In genomic region chr5:142974598-142975121, GRCm38 (mm10) we compare ENCODE assay signal across 9 mouse cellular contexts. TPM values are rescaled to one million over a fixed set of nuclear protein-coding genes. Genes with fewer than 3 reads are reported as not detected.
DNase-seq lines count a peak whose midpoint lies in the region; ATAC-seq and TF ChIP-seq lines count a peak whose summit lies in the region.
"Had no signal": no experiment of that assay in that cellular context is flagged by ENCODE, and none has a peak within 500 bp of the region (broad histone marks: within the 10 kb centered on the region; RNA-seq: fewer than 3 reads in every experiment).

No protein-coding gene starts in this region.

- H3K4me3 ChIP-seq in kidney, embryonic 15.5 days (replicated peaks), result no peak overlapping the region
- H3K4me3 ChIP-seq in liver, postnatal 0 days (ENCODE audit: low read depth, low read length), result no peak overlapping the region

- no peaks in the 10 kb centered on the region for H3K27me3 ChIP-seq in kidney, embryonic 15.5 days
- no peaks in the 10 kb centered on the region for H3K27me3 ChIP-seq in liver, postnatal 0 days (ENCODE audit: insufficient read depth, low read length)

- WGBS in kidney, embryonic 15.5 days, result 24% methylated on average over 18 of the region's 18 CpGs
- 17% methylated on average over 18 of the region's 18 CpGs for WGBS in liver, postnatal 0 days (ENCODE audit: insufficient replicate concordance)

- DNase-seq in kidney, adult 8-10 months, result no peak
- peak; percentile 77 for DNase-seq in embryo, embryonic 10 days (ENCODE audit: low spot score)
- peak; percentile 77 to 87 for DNase-seq in layer of hippocampus, adult 18-20 months (ENCODE audit: low spot score in 2 of 2)
- DNase-seq in liver, postnatal 0 days, result peak; percentile 30
- DNase-seq in right cerebral cortex, adult 18-20 months, result peak; percentile 89
- no peak for DNase-seq in adipocyte (ENCODE audit: low spot score)

- peak; percentile 28; the same call in 1 of the 2 replicates for ATAC-seq in kidney, embryonic 15.5 days (replicated peaks; ENCODE audit: low FRiP score)
- ATAC-seq in granulocyte monocyte progenitor cell, adult 5-6 weeks (replicated peaks; ENCODE audit: poor library complexity, severe bottlenecking), result peak; percentile 85
- ATAC-seq in liver, postnatal 0 days, result peak; percentile 50

- H3K27ac ChIP-seq in kidney, embryonic 15.5 days, result peak overlapping the region; percentile 48
- H3K27ac ChIP-seq in liver, postnatal 0 days (ENCODE audit: low read depth), result no peak overlapping the region
- H3K27ac ChIP-seq: liver, embryonic 14.5 days had no signal

- peaks cover 22% of the 10 kb centered on the region for H3K4me1 ChIP-seq in kidney, embryonic 15.5 days
- H3K4me1 ChIP-seq in liver, postnatal 0 days (ENCODE audit: insufficient read depth), result no peaks in the 10 kb centered on the region; the same call in 1 of the 2 replicates

- H3K36me3 ChIP-seq in kidney, embryonic 15.5 days, result peaks cover 47% of the 10 kb centered on the region
- 0 out of 2 replicates have a peak, but pooled peaks cover 3% of the 10 kb centered on the region for H3K36me3 ChIP-seq in liver, postnatal 0 days (replicated peaks; ENCODE audit: insufficient read depth, low read length)

- peak overlapping the region; percentile 30 for H3K4me2 ChIP-seq in kidney, embryonic 15.5 days
- H3K4me2 ChIP-seq in liver, postnatal 0 days (ENCODE audit: low read depth, low read length), result no peak overlapping the region; the same call in 1 of the 2 replicates

- no peak overlapping the region for H3K9ac ChIP-seq in kidney, embryonic 15.5 days
- H3K9ac ChIP-seq in liver, postnatal 0 days (replicated peaks), result no peak overlapping the region
- H3K9ac ChIP-seq: liver, embryonic 14.5 days had no signal

- TF ChIP-seq EP300 in liver, postnatal 0 days (IDR thresholded peaks at IDR 0.05; ENCODE audit: low read depth), result no peak

- no peaks in the 10 kb centered on the region for H3K9me3 ChIP-seq in kidney, embryonic 15.5 days (replicated peaks)
- no peaks in the 10 kb centered on the region for H3K9me3 ChIP-seq in liver, postnatal 0 days (ENCODE audit: low read length)

- TF ChIP-seq CTCF in liver, postnatal 0 days (IDR thresholded peaks at IDR 0.05; ENCODE audit: low read depth), result no peak

RNA-seq across cellular contexts. Expression of gene Fscn1, which starts 14.5 kb away (rescaled TPM):
- 320 and 348 TPM in 2 replicates for polyA plus RNA-seq in kidney, embryonic 15.5 days (2015; fragmentation: Nextera tagmentation; extraction: Ambion mirVana)
- not detected in 2 replicates for total RNA-seq in granulocyte monocyte progenitor cell, adult 5-6 weeks (2014; fragmentation: Nextera tagmentation)
- total RNA-seq in granulocyte monocyte progenitor cell, adult 5-6 weeks (2017), result not detected in 2 replicates
- total RNA-seq in layer of hippocampus, adult 18-20 months (2021), result 100 to 1,000 TPM; 165 to 188 TPM
- 6.9 and 7.3 TPM in 2 replicates for polyA plus RNA-seq in liver, postnatal 0 days (2015; fragmentation: Nextera tagmentation; extraction: Ambion mirVana)

Comparison
In these comparisons a context has a peak if more than half of its experiments do, and no peak if none do; other contexts are left out.
1. ATAC-seq: peak in every context shown above with its lines; median percentile 85 in granulocyte monocyte progenitor cell, adult 5-6 weeks; 50 in liver, postnatal 0 days; 28 in kidney, embryonic 15.5 days.
2. DNase-seq: peak in embryo, embryonic 10 days (single experiment), layer of hippocampus, adult 18-20 months (2 of 2), liver, postnatal 0 days (single experiment) and right cerebral cortex, adult 18-20 months (single experiment); none in kidney, adult 8-10 months (0 of 2) and adipocyte (single experiment).
3. RNA of gene Fscn1, which starts 14.5 kb away (total RNA-seq): 165 to 188 TPM in layer of hippocampus, adult 18-20 months; not detected in granulocyte monocyte progenitor cell, adult 5-6 weeks; every median in the first group is over 100 times any median in the second.